Mouse (Mus musculus): ENCODE measurements around the gene Htr5a. TPM values are rescaled to one million over a fixed set of nuclear protein-coding genes. Genes with fewer than 3 reads are reported as not detected.

Gene Htr5a
- polyA plus RNA-seq, 1 experiment from 2014 or later, result not detected

Other genes with a start within 250 kb of the Htr5a start
- gene Paxip1, start 50.5 kb upstream of the Htr5a start, polyA plus RNA-seq (2014; fragmentation: Nextera tagmentation; extraction: Ambion mirVana), result 34.6 and 41.9 TPM in 2 replicates
- gene Insig1, start 229.2 kb downstream of the Htr5a start, polyA plus RNA-seq (2014; fragmentation: Nextera tagmentation; extraction: Ambion mirVana), result 118 and 128 TPM in 2 replicates

Measured in hindbrain, embryonic 11.5 days (tissue).